Mouse (Mus musculus): Measurements from ENCODE around the gene Zfp467. TPM values are rescaled to one million over a fixed set of nuclear protein-coding genes. Genes with fewer than 3 reads are reported as not detected.

Zfp467 gene
- total RNA-seq (2012; rRNA removed) (0.85 and 1.0 TPM in 2 replicates), polyA plus RNA-seq (2012; ENCODE audit: insufficient read depth in 1 of 2, insufficient read length in 2 of 2, low read depth in 1 of 2, low replicate concordance in 2 of 2, missing spikeins in 1 of 2) (1 to 10 TPM in 1 of 2 experiments, not detected in 1; 5.7 TPM)

DNA sequence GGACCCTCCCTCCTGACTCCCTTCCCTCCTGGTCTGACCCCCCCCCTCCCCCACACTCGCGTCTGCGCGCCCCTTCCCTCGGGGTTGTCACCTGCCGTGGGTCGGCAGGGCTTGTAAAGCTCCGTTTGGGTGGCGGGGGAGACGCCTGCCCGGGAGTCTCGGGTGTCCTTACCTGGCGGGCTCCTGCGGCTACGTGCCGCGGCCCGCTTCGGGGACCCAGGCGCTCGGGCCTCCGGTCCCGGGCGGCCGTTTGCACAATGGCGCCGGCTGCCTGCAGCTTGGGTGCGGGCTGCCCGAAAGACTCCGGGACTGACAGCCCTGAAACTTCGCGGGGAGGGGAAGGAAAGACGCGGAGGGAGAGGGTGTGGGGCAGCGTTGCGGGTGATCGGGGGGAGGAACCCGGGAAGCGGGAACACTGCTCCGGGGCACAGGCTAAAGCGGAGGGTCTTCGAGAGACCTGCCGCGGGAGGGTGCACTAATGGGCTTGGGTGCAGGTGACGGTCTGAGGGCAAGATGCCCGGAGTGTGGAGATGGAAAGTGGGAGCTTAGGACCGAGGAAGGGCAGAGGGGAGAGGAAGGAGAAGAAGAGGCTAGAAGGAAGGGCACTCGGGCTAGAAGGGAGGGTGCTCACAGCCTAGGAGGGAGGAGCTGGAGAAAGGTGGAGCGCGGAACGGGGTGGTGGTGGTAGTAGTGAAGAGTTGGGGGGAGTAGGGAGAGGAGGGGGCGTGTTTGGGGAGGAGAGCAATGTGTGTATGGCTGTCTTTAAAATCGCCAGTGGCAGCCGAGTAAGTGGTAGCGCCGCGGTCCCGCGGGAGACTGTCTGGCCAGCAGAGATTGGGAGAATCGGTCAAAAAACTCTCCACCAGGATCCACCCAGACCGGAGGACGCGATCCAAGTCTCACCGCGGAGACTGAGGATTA is at the start of gene Zfp467:
TSS of gene Zfp467 (minus strand) at position 645 of the 921 bp plus-strand sequence.
- Histone ChIP-seq H3K36me3 (ENCODE audit: control insufficient read depth in 1 of 2, insufficient read depth in 2 of 2, low read length in 2 of 2) (no peaks in the 10 kb centered on the region), H3K27ac (ENCODE audit: control insufficient read depth, low read depth, low read length) (no peak within 1 kb of the TSS), H3K27me3 (ENCODE audit: control insufficient read depth in 1 of 2, insufficient read depth in 2 of 2, low read length in 2 of 2) (peaks cover 0 to 2% of the 10 kb centered on the region in 2 experiments; a peak in 1 of 4 replicates), H3K79me2 (ENCODE audit: control insufficient read depth, insufficient read depth, low read length, poor library complexity) (no peaks in the 10 kb centered on the region), H3K4me3 (ENCODE audit: control insufficient read depth in 1 of 2, insufficient read depth in 1 of 2, low read depth in 2 of 2, low read length in 2 of 2) (peak within 1 kb of the TSS; percentile 64 to 78), H3K9me3 (replicated peaks; ENCODE audit: insufficient read depth, low read length) (no peaks in the 10 kb centered on the region), H3K4me1 (ENCODE audit: control insufficient read depth in 1 of 2, insufficient read depth in 2 of 2, low read length in 2 of 2) (no peaks in the 10 kb centered on the region), H3K9ac (ENCODE audit: control insufficient read depth, low read depth, low read length, poor library complexity, severe bottlenecking) (peak within 1 kb of the TSS; percentile 64)
- DNase-seq (ENCODE audit: low read depth, low spot score): peak; percentile 21
- TF ChIP-seq EP300 (IDR thresholded peaks at IDR 0.05; ENCODE audit: low read depth in 1 of 2, low read length in 2 of 2) (no peak), POLR2A (IDR thresholded peaks at IDR 0.05; ENCODE audit: control insufficient read depth in 1 of 2, insufficient read depth in 1 of 2, low read depth in 1 of 2, low read length in 2 of 2, poor library complexity in 1 of 2) (peak in 1 of 2 experiments; percentile 13; a peak in 1 of 4 replicates)

DNA sequence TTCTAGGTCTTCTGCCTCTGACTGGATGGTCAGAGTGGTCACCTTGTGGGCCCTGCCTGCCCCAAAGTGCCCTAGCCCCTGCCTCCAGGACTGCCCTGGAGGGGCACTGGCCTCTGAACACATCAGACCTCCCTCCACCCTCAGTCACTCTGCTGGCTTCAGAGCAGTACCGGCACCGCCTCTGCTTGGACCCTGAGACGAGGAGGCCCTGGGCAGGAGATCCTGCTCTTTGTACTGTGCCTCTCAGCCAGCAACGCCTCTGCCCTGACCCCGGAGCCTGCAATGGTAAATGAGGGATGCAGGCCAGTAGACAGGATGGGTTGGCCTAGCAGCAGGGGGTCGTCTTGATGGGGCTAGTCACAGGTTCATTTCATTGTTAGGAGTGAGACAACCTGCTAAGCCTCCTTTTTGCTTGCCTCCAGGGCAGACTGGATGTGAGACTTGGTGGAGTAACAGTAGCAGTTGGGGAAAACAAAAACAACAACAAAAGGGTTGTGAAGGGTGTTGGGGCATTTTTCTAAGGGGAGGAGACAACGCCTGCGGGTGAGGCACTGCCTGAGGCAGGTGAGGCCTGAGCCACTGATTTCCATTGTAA is 47.6 kb upstream of the Zfp467 start:
- H3K9me3 ChIP-seq (replicated peaks; ENCODE audit: insufficient read depth, low read length): no peaks in the 10 kb centered on the region
- no peak overlapping the region for H3K4me3 ChIP-seq (ENCODE audit: control insufficient read depth in 1 of 2, insufficient read depth in 1 of 2, low read depth in 2 of 2, low read length in 2 of 2)
- H3K36me3 ChIP-seq (ENCODE audit: control insufficient read depth in 1 of 2, insufficient read depth in 2 of 2, low read length in 2 of 2): no peaks in the 10 kb centered on the region
- no peak overlapping the region for H3K9ac ChIP-seq (ENCODE audit: control insufficient read depth, low read depth, low read length, poor library complexity, severe bottlenecking)
- H3K79me2 ChIP-seq (ENCODE audit: control insufficient read depth, insufficient read depth, low read length, poor library complexity): no peaks in the 10 kb centered on the region
- no peaks in the 10 kb centered on the region for H3K27me3 ChIP-seq (ENCODE audit: control insufficient read depth in 1 of 2, insufficient read depth in 2 of 2, low read length in 2 of 2)
- TF ChIP-seq HCFC1 (IDR thresholded peaks at IDR 0.05; ENCODE audit: low read depth, low read length): no peak
- TF ChIP-seq E2F4 (IDR thresholded peaks at IDR 0.05; ENCODE audit: borderline replicate concordance, low read depth, low read length): no peak
- no peak for TF ChIP-seq USF2 (IDR thresholded peaks at IDR 0.05; ENCODE audit: borderline replicate concordance in 1 of 2, insufficient read depth in 1 of 2, low read depth in 1 of 2, low read length in 2 of 2)
- TF ChIP-seq MXI1 (IDR thresholded peaks at IDR 0.05; ENCODE audit: low read depth, low read length): no peak
- TF ChIP-seq GATA1 (IDR thresholded peaks at IDR 0.05; ENCODE audit: low read depth, low read length): no peak
- no peak for TF ChIP-seq CHD1 (IDR thresholded peaks at IDR 0.05; ENCODE audit: low read depth, low read length)
- no peak for TF ChIP-seq ZNF384 (IDR thresholded peaks at IDR 0.05; ENCODE audit: low read depth, low read length)
- TF ChIP-seq TCF12 (IDR thresholded peaks at IDR 0.05; ENCODE audit: low read depth, low read length): no peak
- TF ChIP-seq POLR2A (IDR thresholded peaks at IDR 0.05; ENCODE audit: control insufficient read depth in 1 of 2, insufficient read depth in 1 of 2, low read depth in 1 of 2, low read length in 2 of 2, poor library complexity in 1 of 2): no peak
- no peak for TF ChIP-seq MYB (IDR thresholded peaks at IDR 0.05; ENCODE audit: low read depth, low read length)
- no peak for TF ChIP-seq ZKSCAN1 (IDR thresholded peaks at IDR 0.05; ENCODE audit: low read depth, low read length)
- TF ChIP-seq MAZ (IDR thresholded peaks at IDR 0.05; ENCODE audit: low read depth, low read length): no peak
- TF ChIP-seq ZC3H11A (IDR thresholded peaks at IDR 0.05; ENCODE audit: low read depth, low read length): no peak
- no peak for TF ChIP-seq TAL1 (IDR thresholded peaks at IDR 0.05; ENCODE audit: low read length)
- no peak for TF ChIP-seq RAD21 (IDR thresholded peaks at IDR 0.05; ENCODE audit: low read depth, low read length)
- TF ChIP-seq GABPA (IDR thresholded peaks at IDR 0.05; ENCODE audit: low read depth, low read length): no peak
- DNase-seq (ENCODE audit: low read depth, low spot score): no peak
- H3K27ac ChIP-seq (ENCODE audit: control insufficient read depth, low read depth, low read length): no peak overlapping the region
- no peaks in the 10 kb centered on the region for H3K4me1 ChIP-seq (ENCODE audit: control insufficient read depth in 1 of 2, insufficient read depth in 2 of 2, low read length in 2 of 2)

Data from MEL (cell line).